Mouse (Mus musculus) ES-E14 (cell line): ENCODE data around the gene Celsr3. TPM values are rescaled to one million over a fixed set of nuclear protein-coding genes. Genes with fewer than 3 reads are reported as not detected.

ENCODE experiments used
- DNase-seq: peaks from one replicate; pipeline ENCODE4 v3.0.0-alpha.2; 2013; ENCODE audit warnings: low read depth, low spot score
- H3K27ac ChIP-seq: 2 replicates; pipeline ENCODE4 v1.5.1; 2012; ENCODE audit warnings: low read depth, mild to moderate bottlenecking, low read length, moderate library complexity, mixed read lengths; ENCODE audit not compliant: poor library complexity, insufficient read depth, severe bottlenecking
- H3K36me3 ChIP-seq: 2 replicates; pipeline ENCODE4 v1.6.1; 2012; ENCODE audit warnings: mild to moderate bottlenecking, low read length, moderate library complexity, mixed read lengths; ENCODE audit not compliant: control insufficient read depth, poor library complexity, insufficient read depth, severe bottlenecking
- H3K4me1 ChIP-seq, 2 experiments: fragments of 150-350 bp in 1 of 2; sonication (generic) in 1 of 2; 2 replicates each; pipeline ENCODE4 v1.6.1; 2012; ENCODE audit warnings: low read length in 2 of 2, mild to moderate bottlenecking in 1 of 2, mixed read lengths in 1 of 2; ENCODE audit not compliant: control insufficient read depth in 2 of 2, insufficient read depth in 2 of 2, poor library complexity in 1 of 2
- H3K4me3 ChIP-seq, 2 experiments: fragments of 150-350 bp in 1 of 2; sonication (generic) in 1 of 2; 2 replicates each; pipeline ENCODE4 v1.5.1; 2012; ENCODE audit warnings: low read length in 2 of 2, low read depth in 1 of 2, mild to moderate bottlenecking in 1 of 2, mixed read lengths in 1 of 2; ENCODE audit not compliant: insufficient read depth in 1 of 2, poor library complexity in 1 of 2, severe bottlenecking in 1 of 2
- H3K9ac ChIP-seq: 2 replicates; pipeline ENCODE4 v1.6.1; 2012; ENCODE audit warnings: low read depth, mild to moderate bottlenecking, low read length, mixed read lengths; ENCODE audit not compliant: poor library complexity, insufficient read depth, severe bottlenecking
- H3K9me3 ChIP-seq: fragments of 150-350 bp; sonication (generic); 2 replicates; pipeline ENCODE4 v1.6.1; 2012; ENCODE audit warnings: low read depth, mild to moderate bottlenecking, low read length; ENCODE audit not compliant: control insufficient read depth, insufficient read depth
- CHD2 ChIP-seq: IDR thresholded peaks from 2 replicates; pipeline ENCODE4 v1.6.1; 2014; ENCODE audit warnings: mild to moderate bottlenecking, low read depth, low read length, inconsistent platforms
- HCFC1 ChIP-seq: IDR thresholded peaks from 2 replicates; pipeline ENCODE4 v1.6.1; 2012; ENCODE audit warnings: low read length, inconsistent platforms, borderline replicate concordance; ENCODE audit not compliant: insufficient read depth
- MAFK ChIP-seq: IDR thresholded peaks from 2 replicates; pipeline ENCODE4 v1.6.1; 2014; ENCODE audit warnings: mild to moderate bottlenecking, low read depth, low read length, inconsistent platforms; ENCODE audit not compliant: insufficient read depth
- ZC3H11A ChIP-seq: IDR thresholded peaks from 2 replicates; pipeline ENCODE4 v1.6.1; 2012; ENCODE audit warnings: low read depth, mild to moderate bottlenecking, inconsistent platforms, low read length, borderline replicate concordance
- ZNF384 ChIP-seq: IDR thresholded peaks from 2 replicates; pipeline ENCODE4 v1.6.1; 2012; ENCODE audit warnings: low read depth, low read length, inconsistent platforms
- in situ Hi-C, 2 experiments: fragments of 600-800 bp; cut with MboI; formaldehyde crosslinking; loops; one replicate each; pipeline ENCODE4 v1.15.1; 2025; ENCODE audit warnings: low sequenced_read_pairs in 2 of 2, inconsistent platforms in 1 of 2; ENCODE audit not compliant: unreplicated experiment in 2 of 2
- total RNA-seq: library from RNA; depleted of rRNA; stranded (reverse); fragments of 300-350 nt; gene quantifications from 2 replicates; pipeline ENCODE4 v1.2.3, GENCODE M21; 2012

The Celsr3 gene
- total RNA-seq, 1 experiment, result 4.3 TPM

- in situ Hi-C loops, result no loop called here
- Histone ChIP-seq H3K4me3 (no peak overlapping the region), H3K9me3 (no peaks in the 10 kb centered on the region), H3K9ac (no peak overlapping the region), H3K36me3 (peaks cover 13% of the 10 kb centered on the region), H3K4me1 (peaks cover 2 to 10% of the 10 kb centered on the region in 2 experiments; a peak in 2 of 4 replicates), H3K27ac (no peak overlapping the region)
- no peak for DNase-seq
- no peak for TF ChIP-seq MAFK
- TF ChIP-seq CHD2, result no peak
- TF ChIP-seq HCFC1, result no peak
- TF ChIP-seq ZC3H11A, result no peak
- no peak for TF ChIP-seq ZNF384
Observed at GRCm38 (mm10) chr9:108798508-108799075, 27.5 kb upstream of the Celsr3 start.

- TF ChIP-seq CHD2 (no peak), ZC3H11A (no peak), MAFK (no peak), ZNF384 (no peak), HCFC1 (no peak)
- Histone ChIP-seq H3K27ac (no peak overlapping the region), H3K4me3 (no peak overlapping the region), H3K9ac (no peak overlapping the region), H3K9me3 (no peaks in the 10 kb centered on the region), H3K4me1 (peaks cover 2 to 10% of the 10 kb centered on the region in 2 experiments; a peak in 2 of 4 replicates), H3K36me3 (peaks cover 17% of the 10 kb centered on the region)
- in situ Hi-C loops, result no loop called here
- DNase-seq, result no peak
Observed at GRCm38 (mm10) chr9:108799564-108799963, 26.6 kb upstream of the Celsr3 start.

GRCm38 (mm10) chr9:108805768-108806167, 20.4 kb upstream of the Celsr3 start:
- Histone ChIP-seq H3K36me3 (peaks cover 4% of the 10 kb centered on the region; the same call in 1 of the 2 replicates), H3K9me3 (no peaks in the 10 kb centered on the region), H3K4me1 (peaks cover 0 to 5% of the 10 kb centered on the region in 2 experiments; a peak in 1 of 4 replicates), H3K4me3 (no peak overlapping the region), H3K9ac (no peak overlapping the region), H3K27ac (no peak overlapping the region)
- TF ChIP-seq ZNF384, result no peak
- no peak for DNase-seq
- in situ Hi-C loops, result no loop called here

GRCm38 (mm10) chr9:108806379-108806778, 19.7 kb upstream of the Celsr3 start:
- in situ Hi-C loops, result no loop called here
- DNase-seq, result no peak
- Histone ChIP-seq H3K27ac (no peak overlapping the region), H3K9me3 (no peaks in the 10 kb centered on the region), H3K4me1 (peaks cover 0 to 5% of the 10 kb centered on the region in 2 experiments; a peak in 1 of 4 replicates), H3K9ac (no peak overlapping the region), H3K36me3 (peaks cover 4% of the 10 kb centered on the region; the same call in 1 of the 2 replicates), H3K4me3 (no peak overlapping the region)
- no peak for TF ChIP-seq ZNF384
- TF ChIP-seq MAFK, result no peak

GRCm38 (mm10) chr9:108806831-108807230, 19.3 kb upstream of the Celsr3 start:
- in situ Hi-C loops, result no loop called here
- Histone ChIP-seq H3K4me1 (peaks cover 0 to 5% of the 10 kb centered on the region in 2 experiments; a peak in 1 of 4 replicates), H3K9me3 (no peaks in the 10 kb centered on the region), H3K27ac (no peak overlapping the region), H3K36me3 (peaks cover 9% of the 10 kb centered on the region), H3K9ac (no peak overlapping the region), H3K4me3 (no peak overlapping the region)
- DNase-seq, result no peak
- TF ChIP-seq ZC3H11A (no peak), HCFC1 (no peak), ZNF384 (no peak), MAFK (no peak), CHD2 (no peak)
